Mouse (Mus musculus) stomach, postnatal 0 days (tissue): ENCODE measurements around the gene Gnptab.

Experiments
- CTCF ChIP-seq: IDR thresholded peaks from 2 replicates; pipeline ENCODE4 v1.5.1; 2016; ENCODE audit warnings: antibody characterized with exemption, low read depth, mild to moderate bottlenecking, moderate library complexity
- EP300 ChIP-seq: optimal IDR thresholded peaks from 2 replicates; pipeline ENCODE3; 2016; ENCODE audit warnings: antibody characterized with exemption

- no peak for TF ChIP-seq CTCF
- no peak for TF ChIP-seq EP300
Measured at GRCm38 (mm10) chr10:88399271-88399670, 20.3 kb downstream of the Gnptab start.
